Mouse (Mus musculus) gastrocnemius, postnatal 4 days (tissue): ENCODE measurements around the gene Gm20388. TPM values are rescaled to one million over a fixed set of nuclear protein-coding genes. Genes with fewer than 3 reads are reported as not detected.

ENCODE experiments used
- DNase-seq, 2 experiments: peaks; one replicate each; pipeline ENCODE4 v3.0.0; 2021 to 2022; ENCODE audit warnings: low spot score in 2 of 2, mixed read lengths in 2 of 2
- total RNA-seq, 2 experiments: library from RNA; stranded (reverse); gene quantifications; 2 replicates each; pipeline ENCODE4 v1.2.3; 2021

Gene Gm20388
- total RNA-seq, 2 experiments from 2014 or later = 12.8 to 22.8 TPM

DNA sequence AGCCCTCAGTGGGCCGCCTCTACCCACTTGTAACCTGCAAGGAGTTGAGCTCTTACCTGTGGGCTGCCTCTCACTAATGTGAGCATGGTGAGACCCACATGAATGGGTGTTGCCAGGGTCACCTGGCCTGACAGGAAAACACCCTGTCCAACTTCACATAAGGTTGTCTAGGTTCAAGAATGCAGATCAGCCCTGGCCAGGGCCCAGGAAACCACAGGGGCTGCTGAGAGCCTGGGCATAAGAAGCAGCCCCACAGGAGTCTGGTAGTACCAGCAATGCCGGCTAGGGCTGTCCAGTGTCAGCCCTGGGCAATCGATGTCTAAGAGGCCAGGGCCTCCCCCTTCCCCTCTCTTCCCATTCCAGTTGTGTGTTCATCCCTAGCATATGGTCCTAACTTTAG is 2377.7 kb downstream of the Gm20388 start:
- DNase-seq = no peak

GRCm38 (mm10) chr8:122291075-122291474 is 2380.4 kb downstream of the Gm20388 start:
- DNase-seq = no peak

DNA sequence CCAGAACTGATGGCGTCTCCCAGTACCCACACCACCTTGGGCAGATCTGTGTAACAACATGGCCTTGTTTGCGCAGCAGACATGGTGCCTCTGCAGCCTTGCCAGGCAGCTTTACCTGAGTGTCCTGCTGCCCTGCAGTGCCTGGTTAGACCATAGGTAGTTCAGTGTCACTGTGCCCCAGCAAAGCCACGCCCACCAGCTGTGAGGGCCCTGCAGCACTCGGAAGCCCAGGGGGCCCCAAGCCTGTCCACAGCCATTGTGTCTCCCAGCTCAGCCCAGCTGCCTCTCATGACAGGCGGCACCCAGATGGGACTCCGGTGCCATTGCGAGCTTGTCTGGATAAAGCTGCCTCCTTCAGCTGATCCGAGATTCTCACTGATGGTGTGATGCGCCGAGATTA is 2380.9 kb downstream of the Gm20388 start:
- DNase-seq = no peak

GRCm38 (mm10) chr8:122293484-122293883 is 2382.8 kb downstream of the Gm20388 start:
- DNase-seq = no peak

DNA sequence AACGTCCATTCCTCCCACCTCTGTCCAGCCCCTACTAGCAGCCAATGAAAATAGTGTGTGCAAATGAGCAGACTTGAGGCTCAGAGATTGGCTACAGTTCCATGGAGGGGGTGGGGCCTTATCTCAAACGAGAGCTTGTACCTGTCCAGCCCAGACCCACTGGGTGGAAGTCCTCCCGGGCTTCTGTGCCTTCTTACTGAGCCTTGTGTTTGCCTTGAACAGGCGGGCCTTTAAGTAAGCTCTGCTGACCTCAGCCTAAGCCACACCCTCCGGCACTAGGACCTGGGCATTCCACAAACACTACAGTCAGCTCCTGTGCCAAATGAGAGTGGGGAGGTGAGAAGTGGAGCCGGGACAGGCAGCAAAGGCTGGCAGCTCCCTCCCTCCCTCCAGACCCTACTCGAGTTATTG is 2383.6 kb downstream of the Gm20388 start:
- DNase-seq = no peak

DNA sequence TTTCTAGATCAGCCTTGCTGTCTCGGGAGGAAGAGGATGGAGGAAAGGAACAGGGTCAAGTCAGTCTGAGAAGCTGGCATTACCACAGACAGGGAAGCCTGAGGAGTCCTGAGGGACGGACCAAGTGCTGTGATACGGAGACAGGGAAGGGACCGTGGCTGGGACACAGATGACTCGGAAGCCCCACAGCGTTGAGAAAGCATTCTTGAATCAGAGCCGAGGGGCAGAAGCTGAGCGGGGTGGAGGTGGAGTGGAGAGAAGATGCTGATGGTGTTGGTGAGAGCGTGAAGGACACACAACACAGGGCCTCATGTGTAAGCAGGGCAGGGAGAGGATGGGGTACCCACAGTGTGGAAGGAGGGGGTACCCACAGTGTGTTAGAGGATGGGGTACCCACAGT is 2384.7 kb downstream of the Gm20388 start:
- no peak for DNase-seq

DNA sequence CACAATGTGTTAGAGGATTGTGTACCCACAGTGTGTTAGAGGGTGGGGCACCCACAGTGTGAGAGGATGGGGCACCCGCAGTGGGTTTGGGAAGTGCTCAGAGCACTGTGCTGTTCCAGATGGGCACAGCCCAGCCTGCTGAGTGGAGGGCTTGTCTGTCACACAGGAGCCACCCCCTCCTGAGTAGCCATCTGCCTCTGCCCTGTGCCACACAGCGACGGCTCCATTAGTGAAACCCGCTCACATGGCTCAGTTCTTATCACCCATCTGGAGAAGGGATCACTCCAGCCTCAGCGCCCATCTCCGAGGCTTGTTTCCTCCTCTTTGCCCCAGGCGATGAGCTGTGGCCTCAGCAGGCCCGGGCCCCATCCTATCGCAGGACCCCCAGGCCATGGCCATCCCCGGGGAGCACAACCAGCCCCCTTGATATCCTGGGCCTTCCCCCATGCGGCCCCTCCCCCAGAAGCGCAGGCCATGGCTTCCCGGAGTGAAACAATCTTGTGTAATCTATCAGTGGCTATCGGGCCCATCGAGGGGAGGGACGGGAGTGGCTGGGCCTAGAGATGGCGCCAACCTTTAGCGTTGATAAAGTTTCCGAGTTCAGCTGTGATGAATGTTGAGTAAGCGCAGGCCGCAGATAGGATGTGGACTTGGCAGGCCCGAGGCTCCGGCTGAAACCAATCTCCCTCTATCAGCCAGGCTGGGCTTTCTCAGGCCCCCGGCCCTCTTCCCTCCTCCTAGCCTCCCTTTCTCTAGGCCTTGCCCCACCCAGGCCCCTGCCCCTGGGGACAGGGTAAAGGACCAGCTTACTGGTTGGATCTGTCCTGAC is 2385.7 kb downstream of the Gm20388 start:
- DNase-seq = peak in 1 of 2 experiments; percentile 34

- no peak for DNase-seq
These were observed 2389.1 kb downstream of the Gm20388 start for GRCm38 (mm10) chr8:122299581-122300254.

DNA sequence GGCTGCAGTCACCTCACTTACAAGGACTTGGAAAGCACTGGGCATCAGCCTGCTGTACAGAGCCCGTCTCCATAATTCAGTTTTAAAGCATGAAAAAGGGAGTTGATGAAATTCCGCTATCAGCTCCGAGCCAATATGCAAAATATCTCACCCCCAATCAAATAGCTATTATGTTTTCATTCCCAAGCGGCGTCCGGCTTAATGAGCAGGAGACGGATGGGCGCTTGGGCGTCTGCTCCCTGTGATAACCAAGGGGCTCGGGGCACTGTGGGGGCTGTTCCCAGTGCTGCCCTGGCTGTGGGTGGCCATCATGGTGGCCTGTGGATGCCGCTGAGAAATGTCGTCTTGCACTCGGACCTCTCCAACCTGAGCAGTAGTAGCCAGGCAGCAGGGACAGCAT is 2390.4 kb downstream of the Gm20388 start:
- no peak for DNase-seq

DNA sequence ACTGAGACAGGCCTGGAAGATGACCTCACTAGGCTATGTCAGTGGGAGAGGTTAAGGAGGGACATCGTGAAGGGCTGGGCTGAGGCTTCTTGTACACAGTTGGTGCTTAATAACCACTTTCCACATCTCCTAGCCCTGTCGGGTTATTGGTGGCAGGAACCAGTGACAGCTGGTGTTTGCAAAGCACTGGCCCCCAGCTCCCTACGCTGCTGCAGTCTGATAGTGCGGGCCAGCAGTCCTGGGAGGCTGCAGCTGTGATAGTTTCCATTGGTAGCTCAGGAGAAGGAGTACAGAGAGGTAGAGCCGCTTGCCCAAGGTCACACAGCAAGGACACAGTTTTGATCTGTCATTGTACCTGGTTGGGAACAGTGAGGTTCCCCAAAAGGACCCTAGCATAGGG is 2391.2 kb downstream of the Gm20388 start:
- no peak for DNase-seq

- DNase-seq = no peak
These were observed 2392.8 kb downstream of the Gm20388 start for GRCm38 (mm10) chr8:122303451-122303850.

GRCm38 (mm10) chr8:122304058-122304457 is 2393.4 kb downstream of the Gm20388 start:
- DNase-seq = no peak

- no peak for DNase-seq
These were observed 2396.2 kb downstream of the Gm20388 start for GRCm38 (mm10) chr8:122306660-122307399.

DNA sequence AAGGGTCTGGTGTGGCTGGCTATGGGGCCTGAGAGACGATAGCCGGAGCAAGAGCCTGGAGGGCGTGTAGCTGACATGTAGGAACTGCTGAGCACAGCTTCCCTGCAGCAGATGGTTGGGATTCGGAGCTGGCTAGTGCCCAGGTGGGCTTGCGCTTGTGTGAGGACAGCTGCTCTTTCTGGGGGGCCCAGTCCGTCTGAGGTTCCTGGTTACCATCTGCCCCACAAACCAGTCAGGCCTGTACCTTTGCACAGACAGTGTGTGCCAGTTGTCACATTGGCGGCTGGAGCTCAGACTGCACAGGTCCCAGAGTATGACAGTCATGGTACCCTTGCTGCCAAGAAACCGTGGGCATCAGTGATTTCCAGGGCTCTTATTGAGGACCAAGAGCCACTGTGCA is 2397.2 kb downstream of the Gm20388 start:
- DNase-seq = no peak

GRCm38 (mm10) chr8:122309272-122309671 is 2398.6 kb downstream of the Gm20388 start:
- DNase-seq = no peak

DNA sequence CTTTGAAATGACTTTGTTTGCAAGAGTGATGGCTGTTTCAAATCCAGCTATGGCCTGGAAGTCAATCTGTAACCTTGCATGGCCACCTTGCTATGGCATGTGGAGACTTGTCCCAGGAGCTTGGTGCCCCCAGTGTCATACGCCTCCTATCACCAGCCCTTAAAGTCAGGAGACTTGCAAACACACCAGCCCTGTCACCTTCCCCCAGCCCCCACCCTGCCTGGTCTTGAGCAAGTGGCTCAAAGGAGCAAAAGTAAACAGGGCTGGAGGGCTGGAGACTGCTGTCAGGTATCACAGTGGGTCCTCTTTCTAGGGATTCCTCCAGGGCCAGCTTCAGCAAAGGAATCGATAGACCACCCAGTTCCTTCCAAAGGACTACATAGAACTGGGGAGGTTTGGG is 2400.5 kb downstream of the Gm20388 start:
- no peak for DNase-seq

DNA sequence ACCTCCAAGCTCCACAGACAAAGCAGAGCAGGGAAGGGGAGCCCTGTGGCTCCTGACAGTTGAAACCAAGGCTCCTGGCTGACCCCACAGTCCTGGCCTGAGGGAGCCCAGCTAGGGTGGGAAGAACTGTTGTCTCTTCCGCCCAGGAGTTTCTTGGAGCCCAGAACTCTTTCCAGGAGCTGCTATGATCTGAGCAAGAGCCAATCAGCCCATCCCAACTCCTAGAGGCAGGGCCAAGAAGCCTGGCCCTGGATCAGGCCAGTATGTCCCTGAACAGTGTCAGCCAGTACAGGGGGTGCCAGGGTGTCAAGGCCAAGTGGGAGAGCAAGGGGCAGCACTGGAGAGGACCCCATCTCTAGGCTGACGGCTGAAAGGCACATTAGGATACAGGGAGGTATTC is 2401.9 kb downstream of the Gm20388 start:
- no peak for DNase-seq

DNA sequence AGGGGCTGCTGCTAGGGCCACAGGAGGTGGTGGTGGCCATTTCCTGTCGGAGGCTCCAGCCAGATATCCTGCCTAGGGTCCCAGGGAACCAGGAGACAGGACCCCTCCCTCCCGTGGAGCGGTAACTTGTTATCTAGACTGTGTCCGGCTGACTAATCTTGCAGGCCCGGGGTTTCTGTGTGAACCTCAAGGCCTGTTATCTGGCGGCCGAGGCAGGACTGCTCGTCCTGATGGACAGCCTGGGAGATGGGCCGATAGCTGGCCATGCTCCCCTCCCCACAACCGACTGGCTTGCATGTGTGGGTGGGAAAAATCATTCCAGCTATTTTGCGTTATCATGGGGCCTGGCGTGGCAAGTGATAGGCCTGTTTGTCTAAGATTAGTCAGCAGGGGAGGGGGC is 2402.7 kb downstream of the Gm20388 start:
- no peak for DNase-seq

GRCm38 (mm10) chr8:122314899-122315496 is 2404.4 kb downstream of the Gm20388 start:
- DNase-seq = no peak

DNA sequence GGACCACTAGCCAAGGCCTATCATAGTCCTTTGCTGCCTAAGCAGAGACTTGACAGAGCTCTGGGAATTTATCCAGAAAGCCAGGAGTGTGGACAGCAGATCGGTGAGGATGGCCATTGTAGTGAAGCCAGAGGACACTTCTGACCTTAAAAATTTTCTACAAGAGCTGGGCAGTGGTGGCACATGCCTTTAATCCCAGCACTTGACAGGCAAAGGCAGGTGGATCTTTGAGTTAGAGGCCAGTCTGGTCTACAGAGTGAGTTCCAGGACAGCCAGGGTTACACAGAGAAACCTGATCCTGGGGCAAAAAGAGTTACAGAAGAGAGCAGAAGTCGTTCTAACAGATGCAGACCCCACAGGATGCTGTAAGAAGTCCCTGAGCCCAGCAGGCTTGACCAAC is 2405.8 kb downstream of the Gm20388 start:
- no peak for DNase-seq

- DNase-seq = no peak
These were observed 2407.4 kb downstream of the Gm20388 start for GRCm38 (mm10) chr8:122317918-122318475.
